Mouse (Mus musculus) heart, embryonic 13.5 days (tissue): ENCODE results near the gene Ctcfl. TPM values are rescaled to one million over a fixed set of nuclear protein-coding genes. Genes with fewer than 3 reads are reported as not detected.
A peak's percentile ranks its signal among the peaks of the same experiment; 100 is the strongest.
"Not testable (repeated sequence)": the region's sequence is repeated elsewhere in the genome, so short reads cannot be mapped to it uniquely, and the experiment has no call there.

Experiments
- ATAC-seq: fragments of 200-750 bp; cut with Nextera tagmentation; 2 replicates; pipeline ENCODE4 v1.8.0; 2017; ENCODE audit warnings: moderate TSS enrichment; ENCODE audit not compliant: insufficient number of reproducible peaks, low FRiP score, low TSS enrichment; ENCODE audit errors: extremely low read depth
- H3K27ac ChIP-seq: fragments of 300-500 bp; sonication (generic); replicated peaks from 2 replicates; pipeline ENCODE4 v1.5.1; 2015; ENCODE audit warnings: moderate library complexity, mild to moderate bottlenecking, inconsistent platforms
- H3K27me3 ChIP-seq: fragments of 300-500 bp; sonication (generic); replicated peaks from 2 replicates; pipeline ENCODE4 v1.6.1; 2015; ENCODE audit warnings: mild to moderate bottlenecking, inconsistent platforms
- H3K36me3 ChIP-seq: fragments of 300-500 bp; sonication (generic); 2 replicates; pipeline ENCODE4 v1.6.1; 2015; ENCODE audit warnings: mild to moderate bottlenecking, inconsistent platforms
- H3K4me1 ChIP-seq: fragments of 300-500 bp; sonication (generic); 2 replicates; pipeline ENCODE4 v1.6.1; 2015; ENCODE audit warnings: inconsistent platforms
- H3K4me2 ChIP-seq: fragments of 300-500 bp; sonication (generic); 2 replicates; pipeline ENCODE4 v1.6.1; 2015; ENCODE audit warnings: inconsistent platforms, mild to moderate bottlenecking, moderate library complexity
- H3K4me3 ChIP-seq: fragments of 300-500 bp; sonication (generic); 2 replicates; pipeline ENCODE4 v1.5.1; 2015; ENCODE audit warnings: moderate library complexity, mild to moderate bottlenecking, inconsistent platforms
- H3K9ac ChIP-seq: fragments of 300-500 bp; sonication (generic); 2 replicates; pipeline ENCODE4 v1.6.1; 2015; ENCODE audit warnings: inconsistent platforms, mild to moderate bottlenecking, moderate library complexity
- H3K9me3 ChIP-seq: fragments of 300-500 bp; sonication (generic); 2 replicates; pipeline ENCODE4 v1.6.1; 2016; ENCODE audit warnings: inconsistent platforms
- WGBS: fragments of 180-500 bp; shearing (Covaris S2); methylation state at CpG from one replicate; pipeline ENCODE4 v1.1.7; 2015; ENCODE audit warnings: mixed read lengths; 5-methylcytosine and 5-hydroxymethylcytosine counted together
- polyA plus RNA-seq: library from polyadenylated mRNA; unstranded; fragments of >200 nt; fragmentation: Nextera tagmentation; extraction: Ambion mirVana; gene quantifications from 2 replicates; pipeline ENCODE4 v1.2.1, GENCODE M21; 2015

Gene Ctcfl
- polyA plus RNA-seq, 1 experiment from 2014 or later: 0.70 TPM

DNA sequence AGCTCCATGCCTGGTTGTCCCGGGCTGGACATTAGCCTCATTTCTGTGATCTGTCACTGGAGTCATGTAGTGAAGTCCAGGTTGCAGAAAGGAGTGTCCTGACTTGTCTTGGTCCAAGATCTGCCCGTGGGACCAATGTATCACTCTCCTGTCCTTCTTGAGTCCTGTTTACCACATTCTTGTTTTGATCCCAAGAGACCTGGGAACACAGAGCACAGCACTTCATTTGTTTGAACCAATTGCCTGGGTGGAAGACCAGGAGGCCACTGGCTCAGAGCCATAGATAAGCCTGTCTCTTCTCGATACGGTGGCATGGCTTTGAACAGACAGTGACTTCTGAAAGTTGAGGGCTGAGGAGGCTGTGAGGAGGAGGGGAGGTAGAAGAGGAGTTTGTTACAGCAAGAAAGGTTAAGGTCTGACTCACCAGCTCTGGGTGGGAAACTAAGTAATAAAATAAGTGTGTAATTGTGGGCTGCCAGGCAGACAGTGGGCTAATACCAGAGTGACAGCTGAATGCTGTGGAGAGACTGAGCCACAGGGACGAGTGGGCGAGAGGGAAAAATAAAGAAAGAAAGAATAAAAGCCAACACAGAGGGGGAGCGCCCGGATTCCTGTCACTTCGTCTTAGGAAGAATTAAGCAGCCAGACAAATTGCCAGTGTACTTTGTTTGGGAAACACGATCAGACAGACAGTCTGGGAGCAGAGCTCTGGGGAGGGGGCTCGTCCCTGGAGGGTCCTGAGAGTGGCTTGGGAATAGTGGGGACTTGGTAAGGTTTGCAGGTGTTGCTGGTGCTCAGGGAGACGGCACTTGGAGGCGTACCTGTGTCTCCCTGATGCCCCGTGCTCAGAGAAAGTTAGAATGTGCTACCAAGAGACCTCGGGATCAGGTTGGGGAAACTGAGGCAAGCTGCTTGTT lies 19.3 kb upstream of the Ctcfl start:
- Histone ChIP-seq H3K9ac (no peak overlapping the region), H3K36me3 (no peaks in the 10 kb centered on the region), H3K9me3 (no peaks in the 10 kb centered on the region), H3K4me1 (peaks cover 21% of the 10 kb centered on the region), H3K27ac (no peak overlapping the region), H3K4me3 (no peak overlapping the region), H3K27me3 (peaks cover 25% of the 10 kb centered on the region), H3K4me2 (no peak overlapping the region)
- 57% methylated on average over 15 of the region's 15 CpGs for WGBS
- no peak for ATAC-seq

DNA sequence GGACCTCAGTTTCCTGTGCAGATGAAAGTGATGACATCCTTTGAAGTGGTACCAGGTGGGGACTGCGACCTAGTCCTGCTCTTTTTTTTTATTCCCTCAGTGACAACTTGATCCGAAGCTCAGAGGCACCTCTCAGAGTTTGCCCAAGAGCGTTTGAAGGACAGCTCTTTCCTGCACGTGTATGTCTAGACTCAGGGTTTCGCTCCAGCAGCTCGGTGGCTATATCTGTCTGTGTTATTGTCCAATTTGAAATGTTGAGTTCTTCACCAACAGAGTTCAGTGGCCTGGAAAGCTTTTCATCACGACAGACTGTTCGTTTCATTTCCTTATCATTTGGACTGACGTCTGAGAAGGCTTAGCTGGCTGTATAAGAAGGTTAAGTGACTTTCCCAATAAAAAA lies 15.4 kb upstream of the Ctcfl start:
- peaks cover 37% of the 10 kb centered on the region for H3K4me1 ChIP-seq
- ATAC-seq: peak; percentile 70; the same call in 1 of the 2 replicates
- H3K9me3 ChIP-seq: no peaks in the 10 kb centered on the region
- peak overlapping the region; percentile 30 for H3K4me2 ChIP-seq
- peak overlapping the region; percentile 16; the same call in 1 of the 2 replicates for H3K9ac ChIP-seq
- H3K36me3 ChIP-seq: no peaks in the 10 kb centered on the region
- 0 out of 2 replicates have a peak, but pooled peaks cover 4% of the 10 kb centered on the region for H3K27me3 ChIP-seq
- peak overlapping the region; percentile 75 for H3K27ac ChIP-seq
- H3K4me3 ChIP-seq: no peak overlapping the region
- 17% methylated on average over 9 of the region's 9 CpGs for WGBS

GRCm38 (mm10) chr2:173132794-173133300 lies 13.5 kb upstream of the Ctcfl start:
- H3K9me3 ChIP-seq: no peaks in the 10 kb centered on the region
- H3K9ac ChIP-seq: no peak overlapping the region
- 61% methylated on average over 8 of the region's 8 CpGs for WGBS
- H3K27ac ChIP-seq: no peak overlapping the region
- peaks cover 35% of the 10 kb centered on the region for H3K4me1 ChIP-seq
- ATAC-seq: no peak
- H3K36me3 ChIP-seq: no peaks in the 10 kb centered on the region
- no peak overlapping the region for H3K4me3 ChIP-seq
- no peaks in the 10 kb centered on the region for H3K27me3 ChIP-seq
- no peak overlapping the region for H3K4me2 ChIP-seq

DNA sequence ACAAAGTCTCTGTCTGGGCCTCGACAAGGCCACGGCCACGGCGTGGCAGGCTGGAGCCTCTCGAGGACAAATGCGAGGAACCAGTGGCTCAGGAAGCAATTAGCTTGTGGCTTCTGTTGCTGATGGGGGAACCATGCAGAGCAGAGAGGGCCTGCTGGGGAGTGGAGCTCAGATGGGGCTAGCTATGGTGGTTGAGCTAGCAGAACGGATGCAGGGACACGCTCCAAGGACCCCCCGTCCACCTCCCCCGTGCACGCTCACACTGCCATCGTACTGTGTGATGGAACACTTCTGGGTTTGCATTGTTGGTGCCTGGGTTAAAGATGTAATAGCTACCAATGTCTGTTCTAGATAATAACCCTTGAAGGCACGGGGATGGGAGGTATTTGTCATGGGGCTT lies 12.9 kb upstream of the Ctcfl start:
- Histone ChIP-seq H3K27me3 (no peaks in the 10 kb centered on the region), H3K4me3 (no peak overlapping the region), H3K4me2 (no peak overlapping the region), H3K36me3 (no peaks in the 10 kb centered on the region), H3K27ac (no peak overlapping the region), H3K4me1 (peaks cover 35% of the 10 kb centered on the region), H3K9me3 (no peaks in the 10 kb centered on the region), H3K9ac (no peak overlapping the region)
- no peak for ATAC-seq
- WGBS: 83% methylated on average over 13 of the region's 13 CpGs

- Histone ChIP-seq H3K4me2 (no peak overlapping the region), H3K27me3 (no peaks in the 10 kb centered on the region), H3K9ac (no peak overlapping the region), H3K4me3 (no peak overlapping the region), H3K27ac (no peak overlapping the region), H3K9me3 (no peaks in the 10 kb centered on the region), H3K4me1 (peaks cover 20% of the 10 kb centered on the region), H3K36me3 (no peaks in the 10 kb centered on the region)
- WGBS: 64% methylated on average over 2 of the region's 2 CpGs
- ATAC-seq: no peak
These were observed 9.8 kb upstream of the Ctcfl start for GRCm38 (mm10) chr2:173129111-173129510.

DNA sequence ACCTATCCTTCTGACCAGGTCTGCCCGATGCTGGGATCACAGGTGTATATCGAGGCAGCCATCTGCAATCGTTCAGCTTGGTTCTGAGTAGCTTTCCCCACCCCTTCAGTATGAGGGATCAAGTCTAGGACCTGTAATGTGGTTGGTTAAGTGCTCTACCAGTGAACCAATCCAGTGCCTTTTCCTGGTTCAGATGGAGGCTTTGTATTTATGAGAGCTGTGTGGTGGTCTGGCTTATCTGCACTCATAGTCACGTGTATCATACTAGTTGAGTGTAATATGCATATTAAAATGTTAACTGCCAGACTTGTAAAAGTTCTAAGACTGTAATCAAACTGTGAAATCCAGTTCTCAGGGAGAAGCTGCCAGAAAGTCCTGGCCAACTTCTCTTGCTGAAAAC lies 7.1 kb upstream of the Ctcfl start:
- H3K4me2 ChIP-seq: no peak overlapping the region
- no peak overlapping the region for H3K27ac ChIP-seq
- no peak overlapping the region for H3K4me3 ChIP-seq
- H3K27me3 ChIP-seq: peaks cover 3% of the 10 kb centered on the region; the same call in 1 of the 2 replicates
- no peaks in the 10 kb centered on the region for H3K36me3 ChIP-seq
- no peak for ATAC-seq
- H3K9ac ChIP-seq: no peak overlapping the region
- no peaks in the 10 kb centered on the region for H3K9me3 ChIP-seq
- H3K4me1 ChIP-seq: peaks cover 4% of the 10 kb centered on the region
- WGBS: 77% methylated on average over 4 of the region's 4 CpGs

GRCm38 (mm10) chr2:173124022-173124735 lies 4.9 kb upstream of the Ctcfl start:
- no peak overlapping the region for H3K4me2 ChIP-seq
- no peak overlapping the region for H3K4me3 ChIP-seq
- no peak for ATAC-seq
- H3K9me3 ChIP-seq: no peaks in the 10 kb centered on the region
- WGBS: 75% methylated on average over 7 of the region's 7 CpGs
- H3K9ac ChIP-seq: no peak overlapping the region
- H3K36me3 ChIP-seq: no peaks in the 10 kb centered on the region
- peaks cover 3% of the 10 kb centered on the region; the same call in 1 of the 2 replicates for H3K4me1 ChIP-seq
- no peak overlapping the region for H3K27ac ChIP-seq
- peaks cover 5% of the 10 kb centered on the region; the same call in 1 of the 2 replicates for H3K27me3 ChIP-seq

DNA sequence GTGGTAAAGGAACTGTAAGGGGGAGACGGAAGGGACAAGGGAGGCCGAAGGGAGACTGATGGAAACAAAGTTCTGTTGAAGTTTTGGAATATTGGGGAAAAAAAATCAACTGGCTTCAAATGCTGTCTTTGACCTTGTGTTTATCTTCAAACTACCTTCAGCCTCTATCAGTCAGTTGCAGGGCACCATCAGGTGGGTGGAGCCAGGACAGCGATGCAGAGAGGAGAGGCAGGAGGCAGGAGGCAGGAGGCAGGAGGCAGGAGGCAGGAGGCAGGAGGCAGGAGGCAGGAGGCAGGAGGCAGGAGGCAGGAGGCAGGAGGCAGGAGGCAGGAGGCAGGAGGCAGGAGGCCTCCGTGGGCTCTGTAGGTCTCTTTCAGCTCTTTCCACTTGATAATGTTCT lies 792 bp upstream of the Ctcfl start:
- not testable (repeated sequence) for H3K27me3 ChIP-seq
- 57% methylated on average over 4 of the region's 4 CpGs for WGBS

GRCm38 (mm10) chr2:173113796-173114195 lies 5.5 kb downstream of the Ctcfl start:
- not testable (repeated sequence) for H3K27me3 ChIP-seq, H3K4me1 ChIP-seq, H3K9ac ChIP-seq, H3K27ac ChIP-seq, H3K4me2 ChIP-seq, H3K36me3 ChIP-seq, H3K4me3 ChIP-seq, ATAC-seq
- 56% methylated on average over 3 of the region's 3 CpGs for WGBS
- H3K9me3 ChIP-seq: 0 out of 2 replicates have a peak, but pooled peaks cover 11% of the 10 kb centered on the region

More for the DNA sequence above, 792 bp upstream of the Ctcfl start:
- H3K27ac ChIP-seq, H3K4me2 ChIP-seq, ATAC-seq, H3K9me3 ChIP-seq, H3K4me1 ChIP-seq, H3K9ac ChIP-seq, H3K4me3 ChIP-seq, H3K36me3 ChIP-seq: not testable (repeated sequence)

- H3K36me3 ChIP-seq: no peaks in the 10 kb centered on the region
- WGBS: 86% methylated on average over 9 of the region's 9 CpGs
- no peak overlapping the region for H3K9ac ChIP-seq
- H3K4me3 ChIP-seq: no peak overlapping the region
- 0 out of 2 replicates have a peak, but pooled peaks cover 9% of the 10 kb centered on the region for H3K9me3 ChIP-seq
- H3K27me3 ChIP-seq: peaks cover 11% of the 10 kb centered on the region
- no peak overlapping the region for H3K27ac ChIP-seq
- ATAC-seq: no peak
- H3K4me1 ChIP-seq: peaks cover 6% of the 10 kb centered on the region
- H3K4me2 ChIP-seq: no peak overlapping the region
These were observed 8.8 kb downstream of the Ctcfl start for GRCm38 (mm10) chr2:173110571-173110970.

DNA sequence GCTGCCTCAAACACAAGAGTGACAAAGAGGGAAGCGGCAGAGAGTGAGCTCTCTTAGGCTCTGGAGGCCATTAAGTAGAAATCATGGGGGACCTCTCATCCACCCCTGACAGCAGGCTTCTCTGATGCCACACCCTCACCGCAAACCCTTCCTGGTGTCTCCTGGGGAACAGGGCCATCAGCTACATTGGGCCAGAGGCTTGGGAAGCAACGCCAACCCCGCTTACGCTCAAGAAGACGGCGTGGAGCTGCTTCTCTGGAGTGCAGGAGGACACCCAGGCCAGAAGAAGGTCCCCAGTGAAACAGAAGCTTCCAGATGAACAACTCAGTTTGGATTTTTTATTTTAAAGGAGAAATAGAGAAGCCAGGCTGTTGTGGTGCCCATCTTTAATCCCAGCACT lies 9.8 kb downstream of the Ctcfl start:
- Histone ChIP-seq H3K4me2 (no peak overlapping the region), H3K36me3 (no peaks in the 10 kb centered on the region), H3K9me3 (0 out of 2 replicates have a peak, but pooled peaks cover 5% of the 10 kb centered on the region), H3K9ac (no peak overlapping the region), H3K4me3 (no peak overlapping the region), H3K27me3 (peaks cover 15% of the 10 kb centered on the region), H3K27ac (no peak overlapping the region), H3K4me1 (peaks cover 6% of the 10 kb centered on the region)
- WGBS: 87% methylated on average over 7 of the region's 7 CpGs
- no peak for ATAC-seq
